Mouse (Mus musculus): Measurements from ENCODE around the gene Slit3.

GRCm38 (mm10) chr11:35670746-35671145, 549.7 kb downstream of the Slit3 start:
- TF ChIP-seq CTCF (IDR thresholded peaks at IDR 0.05; ENCODE audit: low read depth, low read length) (no peak), POLR2AphosphoS5 (IDR thresholded peaks at IDR 0.05; ENCODE audit: insufficient replicate concordance, low read depth, low read length) (no peak), GATA1 (IDR thresholded peaks at IDR 0.05; ENCODE audit: borderline replicate concordance, low read length) (no peak), TAL1 (conservative IDR thresholded peaks at IDR 0.05; ENCODE audit: low read depth, low read length) (no peak)

Measured in G1E (cell line).